Mouse (Mus musculus): Measurements from ENCODE around the gene Vgll4.

Vgll4 gene

DNA sequence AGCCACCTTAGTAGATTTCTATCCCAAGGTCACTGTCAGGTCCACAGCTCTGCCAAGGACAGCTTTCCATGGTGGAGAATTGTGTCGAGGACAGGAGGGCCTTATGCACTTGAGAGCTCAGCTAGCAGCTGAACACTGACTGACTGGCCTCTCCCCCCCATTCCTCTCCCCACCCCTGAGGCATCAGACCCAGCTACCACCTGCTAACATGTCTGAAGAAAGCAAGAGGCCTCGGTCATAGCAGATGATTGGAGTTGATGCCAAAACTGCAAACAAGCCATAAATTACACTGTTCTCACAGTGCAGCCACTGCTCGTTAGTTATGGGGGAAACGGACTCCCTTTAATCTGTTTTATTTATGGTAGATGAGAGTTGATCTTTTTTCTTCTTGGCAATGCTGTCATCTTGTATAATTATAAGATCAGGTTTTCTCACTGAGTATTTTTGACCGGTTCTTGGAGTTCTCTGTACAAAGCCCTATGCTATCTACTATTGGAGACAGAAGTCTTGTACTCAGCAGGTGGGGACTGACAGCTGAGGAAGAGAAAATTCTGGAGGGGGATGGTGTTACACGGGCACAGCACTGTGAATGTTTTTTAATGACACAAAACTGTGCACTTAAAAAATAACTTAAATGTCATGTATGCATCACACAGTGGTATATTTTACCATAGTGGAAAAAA, 155.5 kb downstream of the Vgll4 start:
- ChIA-PET CTCF (interaction anchor here in 3 of 4 experiments (0.6 to 2.2 kb wide), 12 partner anchors 9 to 197 kb away, joined by 3 to 9 read pairs (median 3); no protein-coding TSS in a partner anchor), POLR2A (interaction anchor here in 3 of 4 experiments (0.6 to 1.7 kb wide), 5 partner anchors 11 to 68 kb away, joined by 3 to 7 read pairs (median 4); no protein-coding TSS in a partner anchor)

DNA sequence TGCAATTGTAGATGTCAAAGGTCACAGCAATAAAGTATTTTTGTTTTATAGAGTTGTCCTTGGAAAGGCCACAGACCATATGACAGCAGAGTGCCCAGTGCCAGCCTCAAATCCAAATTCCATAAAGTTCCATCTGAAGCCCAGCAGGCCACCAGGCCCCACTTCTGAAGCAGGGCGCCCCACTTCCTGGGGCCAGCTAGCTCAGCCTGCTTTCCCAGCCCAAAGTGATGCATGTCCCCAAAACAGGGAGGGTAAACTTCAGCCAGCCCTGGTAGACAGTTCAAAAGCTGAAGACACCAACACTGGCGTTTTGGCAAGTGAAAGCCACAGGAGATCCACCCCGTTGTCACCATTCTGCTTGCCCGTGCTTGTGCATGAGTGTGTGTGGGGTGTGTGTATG, 157.0 kb downstream of the Vgll4 start:
- CTCF ChIA-PET: interaction anchor here in 1 of 4 experiments (0.7 to 1.0 kb wide), 3 partner anchors 58 to 91 kb away, joined by 3 read pairs; no protein-coding TSS in a partner anchor

DNA sequence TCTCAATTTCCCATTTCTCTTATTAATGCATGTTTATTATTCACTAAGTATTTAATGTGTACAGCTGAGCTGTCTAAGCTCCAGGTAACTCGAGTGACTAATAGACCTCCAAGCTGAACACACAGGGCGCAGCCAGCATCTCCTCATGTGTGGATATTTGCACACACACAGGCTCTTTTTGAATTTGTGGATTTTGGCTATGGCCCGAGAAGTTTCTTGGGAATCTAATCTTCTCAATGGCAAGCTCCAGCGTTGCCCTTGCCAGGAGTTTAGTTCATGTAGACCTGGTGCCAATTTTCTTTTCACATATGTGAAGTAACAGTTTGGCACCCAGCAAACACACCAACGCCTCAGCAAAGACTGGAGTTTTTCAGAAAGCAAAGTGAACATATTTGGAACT, 157.5 kb downstream of the Vgll4 start:
- ChIA-PET POLR2A (no interaction called here), CTCF (interaction anchor here in 1 of 4 experiments (1.0 kb wide), 1 partner anchor 58 kb away, joined by 3 read pairs; no protein-coding TSS in a partner anchor)

More for the DNA sequence above, 157.0 kb downstream of the Vgll4 start:
- POLR2A ChIA-PET: interaction anchor here in 1 of 4 experiments (0.6 kb wide), 1 partner anchor 80 kb away, joined by 5 read pairs; no protein-coding TSS in a partner anchor

Measured in embryonic stem cell, embryonic (primary cell).